ENCODE assay signal across 9 mouse cellular contexts in genomic region chr1:133417539-133417938, GRCm38 (mm10). TPM values are rescaled to one million over a fixed set of nuclear protein-coding genes. Genes with fewer than 3 reads are reported as not detected.
DNase-seq lines count a peak whose midpoint lies in the region; ATAC-seq and TF ChIP-seq lines count a peak whose summit lies in the region.
"Had no signal": no experiment of that assay in that cellular context is flagged by ENCODE, and none has a peak within 500 bp of the region (broad histone marks: within the 10 kb centered on the region; RNA-seq: fewer than 3 reads in every experiment).

No protein-coding gene starts in this region.

- whole genome bisulfite sequencing in heart, embryonic 12.5 days: 33% methylated on average over 1 of the region's 1 CpGs
- 70% methylated on average over 1 of the region's 1 CpGs for WGBS in embryonic facial prominence, embryonic 15.5 days
- 33% methylated on average over 1 of the region's 1 CpGs for WGBS in liver, embryonic 12.5 days (ENCODE audit: insufficient replicate concordance)

- peak overlapping the region; percentile 44; the same call in 1 of the 2 replicates for H3K4me3 ChIP-seq in heart, embryonic 12.5 days
- peak overlapping the region; percentile 57 to 63 (median 58) for H3K4me3 ChIP-seq in CH12.LX (replicated peaks in 1 of 3; ENCODE audit: low read depth in 2 of 3, low read length in 2 of 3, poor library complexity in 1 of 3)
- no peak overlapping the region for H3K4me3 ChIP-seq in embryonic facial prominence, embryonic 15.5 days (replicated peaks)
- peak overlapping the region; percentile 52; the same call in 1 of the 2 replicates for H3K4me3 ChIP-seq in liver, embryonic 12.5 days

- no peaks in the 10 kb centered on the region for H3K36me3 ChIP-seq in heart, embryonic 12.5 days
- H3K36me3 ChIP-seq in CH12.LX (replicated peaks in 1 of 2; ENCODE audit: control insufficient read depth in 1 of 2, insufficient read depth in 1 of 2, low read length in 1 of 2): no peaks in the 10 kb centered on the region
- no peaks in the 10 kb centered on the region for H3K36me3 ChIP-seq in embryonic facial prominence, embryonic 15.5 days
- no peaks in the 10 kb centered on the region for H3K36me3 ChIP-seq in liver, embryonic 12.5 days

- no peak for TF ChIP-seq EP300 in CH12.LX (IDR thresholded peaks at IDR 0.05; ENCODE audit: low read length)

- H3K4me1 ChIP-seq in heart, embryonic 12.5 days (replicated peaks): peaks cover 49% of the 10 kb centered on the region
- H3K4me1 ChIP-seq in CH12.LX (ENCODE audit: control insufficient read depth in 1 of 2, insufficient read depth in 2 of 2): peaks cover 9 to 16% of the 10 kb centered on the region in 2 experiments; a peak in 3 of 4 replicates
- H3K4me1 ChIP-seq in embryonic facial prominence, embryonic 15.5 days: peaks cover 35% of the 10 kb centered on the region
- H3K4me1 ChIP-seq in liver, embryonic 12.5 days: peaks cover 51% of the 10 kb centered on the region

- DNase-seq in heart, adult 9 months (ENCODE audit: low spot score in 2 of 2): no peak
- no peak for DNase-seq in CH12.LX (ENCODE audit: extremely low read depth)
- DNase-seq in cerebellum, postnatal 10 days: no peak
- DNase-seq in gastrocnemius, postnatal 25 days: no peak
- DNase-seq: cerebellum, adult 9-10 months had no signal

- H3K27me3 ChIP-seq in heart, embryonic 12.5 days (replicated peaks): 0 out of 2 replicates have a peak, but pooled peaks cover 12% of the 10 kb centered on the region
- peaks cover 58% of the 10 kb centered on the region for H3K27me3 ChIP-seq in CH12.LX (replicated peaks)
- H3K27me3 ChIP-seq in embryonic facial prominence, embryonic 15.5 days: no peaks in the 10 kb centered on the region
- peaks cover 46% of the 10 kb centered on the region for H3K27me3 ChIP-seq in liver, embryonic 12.5 days (replicated peaks)

- no peak for TF ChIP-seq RAD21 in CH12.LX (IDR thresholded peaks at IDR 0.05; ENCODE audit: low read depth, low read length)

- no peak for TF ChIP-seq CTCF in CH12.LX (conservative IDR thresholded peaks at IDR 0.05 in 1 of 2, IDR thresholded peaks at IDR 0.05 in 1 of 2; ENCODE audit: low read depth in 2 of 2, low read length in 2 of 2)

- H3K9me3 ChIP-seq in heart, embryonic 12.5 days (replicated peaks): no peaks in the 10 kb centered on the region
- no peaks in the 10 kb centered on the region for H3K9me3 ChIP-seq in CH12.LX (replicated peaks; ENCODE audit: low read length)
- H3K9me3 ChIP-seq in embryonic facial prominence, embryonic 15.5 days (replicated peaks): no peaks in the 10 kb centered on the region
- no peaks in the 10 kb centered on the region for H3K9me3 ChIP-seq in liver, embryonic 12.5 days (replicated peaks)

- H3K9ac ChIP-seq in heart, embryonic 12.5 days: peak overlapping the region; percentile 50; the same call in 1 of the 2 replicates
- peak overlapping the region; percentile 57 for H3K9ac ChIP-seq in CH12.LX (ENCODE audit: insufficient read depth, low read depth)
- H3K9ac ChIP-seq in embryonic facial prominence, embryonic 15.5 days: no peak overlapping the region
- H3K9ac ChIP-seq in liver, embryonic 12.5 days: no peak overlapping the region

- dilution Hi-C loops in CH12.LX (cut with MboI; ENCODE audit: extremely low pct_ligation_motif_present, extremely low pct_unique_long_range_greater_than_20kb, low sequenced_read_pairs): no loop called here

- H3K27ac ChIP-seq in heart, embryonic 12.5 days (ENCODE audit: poor library complexity, severe bottlenecking): no peak overlapping the region
- no peak overlapping the region for H3K27ac ChIP-seq in CH12.LX (ENCODE audit: insufficient read depth, low read depth)
- no peak overlapping the region for H3K27ac ChIP-seq in embryonic facial prominence, embryonic 15.5 days (replicated peaks)
- no peak overlapping the region for H3K27ac ChIP-seq in liver, embryonic 12.5 days

- no peaks in the 10 kb centered on the region for H3K79me2 ChIP-seq in CH12.LX (replicated peaks; ENCODE audit: control insufficient read depth, extremely low read depth, insufficient read depth, poor library complexity, severe bottlenecking)

- TF ChIP-seq POLR2A in CH12.LX (IDR thresholded peaks at IDR 0.05; ENCODE audit: low read depth, low read length): no peak

- no peak; the same call in 1 of the 2 replicates for ATAC-seq in heart, embryonic 12.5 days (ENCODE audit: insufficient number of reproducible peaks, low FRiP score)
- ATAC-seq in embryonic facial prominence, embryonic 15.5 days (ENCODE audit: insufficient number of reproducible peaks, low FRiP score, low TSS enrichment, low read depth): no peak
- no peak for ATAC-seq in liver, embryonic 12.5 days
- no peak for ATAC-seq in frontal cortex, adult (ENCODE audit: low TSS enrichment)

- peak overlapping the region; percentile 76 for H3K4me2 ChIP-seq in heart, embryonic 12.5 days
- peak overlapping the region; percentile 58 for H3K4me2 ChIP-seq in CH12.LX (ENCODE audit: insufficient read depth, low read depth, poor library complexity, severe bottlenecking)
- H3K4me2 ChIP-seq in embryonic facial prominence, embryonic 15.5 days (replicated peaks): peak overlapping the region; percentile 51; the same call in 1 of the 2 replicates
- peak overlapping the region; percentile 69 for H3K4me2 ChIP-seq in liver, embryonic 12.5 days

- in situ Hi-C loops in CH12.LX (cut with MboI; ENCODE audit: low pct_ligation_motif_present, low pct_unique_long_range_greater_than_20kb, low sequenced_read_pairs): no loop called here

TF ChIP-seq in CH12.LX, 34 proteins besides CTCF, POLR2A, EP300 and RAD21:
- TF ChIP-seq NELFE (IDR thresholded peaks at IDR 0.05; ENCODE audit: low read depth, low read length): no peak
- TF ChIP-seq MYC (IDR thresholded peaks at IDR 0.05; ENCODE audit: low read depth, low read length): no peak
- TF ChIP-seq ELF1 (IDR thresholded peaks at IDR 0.05; ENCODE audit: low read depth, low read length): no peak
- TF ChIP-seq GABPA (IDR thresholded peaks at IDR 0.05; ENCODE audit: insufficient replicate concordance, low read depth, low read length): no peak
- TF ChIP-seq MXI1 (IDR thresholded peaks at IDR 0.05; ENCODE audit: low read depth, low read length): no peak
- no peak for TF ChIP-seq ETS1 (conservative IDR thresholded peaks at IDR 0.05; ENCODE audit: low read depth, low read length)
- TF ChIP-seq MAZ (IDR thresholded peaks at IDR 0.05; ENCODE audit: low read depth, low read length): no peak
- TF ChIP-seq ZKSCAN1 (IDR thresholded peaks at IDR 0.05; ENCODE audit: borderline replicate concordance, low read depth, low read length): no peak
- TF ChIP-seq USF2 (conservative IDR thresholded peaks at IDR 0.05; ENCODE audit: low read depth, low read length): no peak
- no peak for TF ChIP-seq SMC3 (IDR thresholded peaks at IDR 0.05; ENCODE audit: low read depth, low read length)

RNA-seq across cellular contexts. Expression of gene Sox13, which starts 6.6 kb away (rescaled TPM):
- 6.6 and 6.8 TPM in 2 replicates for polyA plus RNA-seq in heart, embryonic 12.5 days (2016; fragmentation: Nextera tagmentation; extraction: Ambion mirVana)
- total RNA-seq in CH12.LX (2012; rRNA removed) (0.34 and 0.84 TPM in 2 replicates), CH12.LX (2014; rRNA removed) (0.81 and 0.90 TPM in 2 replicates)
- polyA plus RNA-seq in CH12.LX (2012; ENCODE audit: insufficient read length, low read depth): 1.4 and 1.5 TPM in 2 replicates
- polyA plus RNA-seq in embryonic facial prominence, embryonic 15.5 days (2015; fragmentation: Nextera tagmentation; extraction: Ambion mirVana): 5.8 and 6.1 TPM in 2 replicates
- 3.4 and 3.7 TPM in 2 replicates for polyA plus RNA-seq in liver, embryonic 12.5 days (2016; fragmentation: Nextera tagmentation; extraction: Ambion mirVana)
- total RNA-seq in gastrocnemius, postnatal 25 days (2021): 1 to 10 TPM; 7.8 to 8.0 TPM

RNA-seq across cellular contexts. Expression of gene Etnk2, which starts 54.2 kb away (rescaled TPM):
- 1.7 and 2.1 TPM in 2 replicates for polyA plus RNA-seq in heart, embryonic 12.5 days (2016; fragmentation: Nextera tagmentation; extraction: Ambion mirVana)
- total RNA-seq in CH12.LX (2012; rRNA removed) (0.17 and 0.30 TPM in 2 replicates), CH12.LX (2014; rRNA removed) (not detected in 2 replicates)
- polyA plus RNA-seq in CH12.LX (2012; ENCODE audit: insufficient read length, low read depth): not detected in 2 replicates
- polyA plus RNA-seq in embryonic facial prominence, embryonic 15.5 days (2015; fragmentation: Nextera tagmentation; extraction: Ambion mirVana): 6.2 and 6.5 TPM in 2 replicates
- polyA plus RNA-seq in liver, embryonic 12.5 days (2016; fragmentation: Nextera tagmentation; extraction: Ambion mirVana): 4.0 and 4.1 TPM in 2 replicates
- under 1 TPM in 1 of 2 experiments, not detected in 1; 0.13 TPM for total RNA-seq in gastrocnemius, postnatal 25 days (2021)

Comparison
In these comparisons a context has a peak if more than half of its experiments do, and no peak if none do; other contexts are left out.
1. H3K9ac ChIP-seq: peak in heart, embryonic 12.5 days (single experiment) and CH12.LX (single experiment); none in embryonic facial prominence, embryonic 15.5 days (single experiment) and liver, embryonic 12.5 days (single experiment).
2. Peak in every context shown above with its lines, with median percentiles within 50 percentile points of each other: H3K4me2 ChIP-seq.